Mouse (Mus musculus) cortical plate, adult 2 months (tissue): ENCODE data around the gene Tnpo2.

Experiments
- CTCF ChIP-seq: fragments of 200-500 bp; IDR thresholded peaks from 2 replicates; pipeline ENCODE4 v1.5.1; 2011; ENCODE audit warnings: mild to moderate bottlenecking, control low read depth, low read length; ENCODE audit not compliant: insufficient read depth; ENCODE audit errors: extremely low read depth
- POLR2A ChIP-seq: fragments of 200-500 bp; IDR thresholded peaks from 2 replicates; pipeline ENCODE4 v1.6.1; 2011; ENCODE audit warnings: mild to moderate bottlenecking, low read length, control low read depth; ENCODE audit not compliant: insufficient read depth; ENCODE audit errors: extremely low read depth

DNA sequence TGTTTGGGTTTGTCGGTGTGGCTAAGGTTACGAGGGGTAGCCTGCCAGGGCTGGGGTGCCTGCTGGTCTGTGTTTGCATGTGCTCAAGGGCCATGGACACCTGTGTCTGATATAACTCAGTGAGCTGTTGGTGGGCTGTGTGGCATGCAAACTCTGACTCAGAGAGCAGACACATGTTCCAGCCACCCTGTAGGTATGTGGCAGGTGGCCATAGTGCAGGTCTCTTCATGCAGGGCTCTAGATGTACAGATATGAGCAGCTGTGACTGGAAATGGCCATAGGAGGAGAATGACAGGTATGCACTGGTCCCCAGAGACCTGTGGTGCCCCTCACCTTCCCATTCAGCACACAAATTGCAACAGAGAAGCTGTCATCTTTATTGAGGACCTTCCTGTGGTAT lies 30.4 kb downstream of the Tnpo2 start:
- TF ChIP-seq CTCF, result no peak
- no peak for TF ChIP-seq POLR2A
